Mouse (Mus musculus): ENCODE data around the gene Acss1.
A peak's percentile ranks its signal among the peaks of the same experiment; 100 is the strongest.

DNA sequence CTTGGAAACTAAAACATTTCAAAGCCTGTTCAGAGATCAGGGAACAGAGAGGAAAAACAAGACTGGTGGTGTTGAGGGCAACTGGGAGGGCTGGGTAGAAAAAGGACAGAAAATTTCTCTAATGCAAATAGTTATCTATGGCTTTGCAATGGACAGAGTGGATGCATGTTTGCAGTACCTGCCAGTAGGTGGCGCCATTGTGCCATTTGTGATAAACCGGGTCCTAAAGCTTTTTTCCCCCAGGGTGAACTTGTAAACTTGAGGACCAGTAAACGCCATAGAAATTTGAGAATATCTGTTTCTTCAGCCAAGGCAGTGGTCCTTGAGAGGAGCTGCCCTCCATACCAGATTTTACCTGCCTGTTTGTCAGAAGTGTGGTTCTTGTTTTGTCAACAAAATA, 10.1 kb upstream of the Acss1 start:
- TF ChIP-seq POLR2A (IDR thresholded peaks at IDR 0.05; ENCODE audit: low read depth, low read length) (no peak), CTCF (IDR thresholded peaks at IDR 0.05; ENCODE audit: borderline replicate concordance, insufficient read depth, low read length) (peak; percentile 71; the same call in 1 of the 2 replicates)

Data from embryonic fibroblast, embryonic 13.5 days (primary cell).